Mouse (Mus musculus) liver, adult 10 weeks (tissue): Measurements from ENCODE around the gene Vmn1r54. TPM values are rescaled to one million over a fixed set of nuclear protein-coding genes. Genes with fewer than 3 reads are reported as not detected.

Experiments
- polyA plus RNA-seq: library from polyadenylated mRNA; stranded (reverse); fragments of 350-450 nt; fragmentation: Illumina TruSeq; extraction: RNeasy Lipid Tissue Mini Kit (QIAGEN cat#74804); gene quantifications from one replicate; pipeline ENCODE4 v1.2.3, GENCODE M21; 2014; ENCODE audit warnings: low read depth, low replicate concordance

Gene Vmn1r54
- not detected for polyA plus RNA-seq

DNA sequence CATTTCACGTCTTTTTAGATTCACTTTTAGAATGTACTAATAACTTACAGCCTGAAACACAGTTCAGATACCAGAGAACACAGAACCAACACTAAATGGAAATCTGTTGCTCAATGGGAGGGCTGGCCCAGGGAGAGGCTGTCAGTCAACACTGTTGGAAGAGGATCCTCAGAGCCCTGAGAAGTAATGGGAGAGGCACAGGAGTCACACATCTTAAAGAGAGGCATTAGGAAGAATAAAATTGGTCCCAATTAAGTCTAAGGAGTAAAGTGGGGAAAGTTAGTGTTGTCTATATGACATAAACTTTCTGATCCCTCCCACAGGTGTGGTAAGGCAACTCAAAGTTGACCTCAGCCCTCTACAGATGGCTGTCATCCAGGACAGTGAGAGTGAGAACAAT, at the start of gene Vmn1r54:
Vmn1r54 (plus strand) TSS at position 301 of the 400 bp plus-strand sequence.

DNA sequence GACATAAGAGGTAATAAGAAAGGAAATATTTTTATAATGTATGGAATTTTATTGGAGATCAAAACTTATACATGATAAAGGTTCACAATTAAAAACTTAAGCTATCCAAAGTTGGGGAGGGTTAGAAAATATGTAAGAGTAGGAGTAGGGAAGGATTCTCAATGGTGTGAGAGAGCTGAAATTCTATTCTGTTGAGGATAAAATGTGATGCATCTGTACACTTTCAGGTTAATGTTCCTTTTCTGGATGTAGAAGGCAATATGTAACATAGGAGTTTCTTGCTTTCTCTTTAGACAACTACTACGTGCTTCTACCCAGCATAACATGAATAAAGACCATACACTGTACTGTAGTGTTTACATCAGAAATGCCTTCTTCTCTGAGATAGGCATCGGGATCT, 43.6 kb upstream of the Vmn1r54 start, which contains the start of gene V1ra8:
V1ra8 (plus strand) TSS at position 301 of the 400 bp plus-strand sequence.

DNA sequence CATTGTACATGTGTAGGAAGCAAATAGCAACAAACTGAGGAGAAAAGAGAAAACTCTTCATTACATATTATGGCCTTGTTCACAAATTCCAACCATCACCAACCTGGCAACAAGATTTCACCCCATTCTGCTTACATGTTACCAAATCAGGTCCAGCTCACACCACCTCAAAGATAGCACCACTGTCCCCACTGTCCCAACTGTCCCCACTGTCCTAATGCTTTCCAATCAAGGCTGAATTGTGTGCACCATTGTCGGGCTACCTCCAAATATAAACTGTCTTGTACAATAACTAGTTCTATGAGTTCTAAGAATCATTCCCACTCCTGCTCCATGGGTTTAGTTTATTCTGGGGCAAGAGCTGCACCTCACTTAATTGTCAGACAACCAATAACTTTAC, 21.8 kb upstream of the Vmn1r54 start, which contains the start of gene Vmn1r53:
Vmn1r53 (minus strand) TSS at position 101 of the 400 bp plus-strand sequence.

DNA sequence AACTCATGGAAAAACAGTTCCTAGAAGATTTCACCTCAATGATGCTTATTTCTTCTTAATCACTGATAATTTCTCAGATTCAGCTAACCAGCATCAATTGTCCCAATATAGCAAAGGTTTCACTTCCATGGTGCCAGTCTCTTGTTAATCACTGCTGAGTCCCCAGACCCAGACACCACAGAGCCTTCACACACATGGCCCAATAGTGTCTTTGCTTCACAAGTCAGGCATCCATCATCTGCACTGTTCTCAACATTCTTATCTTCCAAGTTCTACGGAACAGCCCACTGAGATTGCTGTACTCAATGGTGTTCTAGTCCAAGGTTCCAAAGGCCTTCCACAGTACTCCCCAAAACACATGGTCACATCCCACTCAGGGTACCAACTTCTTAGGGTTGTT, 54.8 kb downstream of the Vmn1r54 start, which contains the start of gene BC048671:
BC048671 (plus strand) TSS at position 301 of the 400 bp plus-strand sequence.

Other genes with a start within 250 kb of the Vmn1r54 start
- gene Vmn1r47, start 230.2 kb upstream of the Vmn1r54 start, polyA plus RNA-seq = not detected
- gene Vmn1r48, start 209.5 kb upstream of the Vmn1r54 start, polyA plus RNA-seq = not detected
- gene Vmn1r49, start 167.8 kb upstream of the Vmn1r54 start, polyA plus RNA-seq = not detected
- not detected for gene Vmn1r50, start 144.9 kb upstream of the Vmn1r54 start, polyA plus RNA-seq
- gene Vmn1r51, start 123.7 kb upstream of the Vmn1r54 start, polyA plus RNA-seq = not detected
- not detected for gene Vmn1r52, start 71.5 kb upstream of the Vmn1r54 start, polyA plus RNA-seq
- not detected for gene V1ra8, start 43.5 kb upstream of the Vmn1r54 start, polyA plus RNA-seq
- not detected for gene Vmn1r53, start 21.9 kb upstream of the Vmn1r54 start, polyA plus RNA-seq
- not detected for gene BC048671, start 54.9 kb downstream of the Vmn1r54 start, polyA plus RNA-seq
- 1.4 TPM for gene Chst13, start 78.9 kb downstream of the Vmn1r54 start, polyA plus RNA-seq
- gene Uroc1, start 87.0 kb downstream of the Vmn1r54 start, polyA plus RNA-seq = 113 TPM
- gene Zxdc, start 123.2 kb downstream of the Vmn1r54 start, polyA plus RNA-seq = 5.2 TPM
- not detected for gene Cfap100, start 182.5 kb downstream of the Vmn1r54 start, polyA plus RNA-seq
- gene Klf15, start 216.3 kb downstream of the Vmn1r54 start, polyA plus RNA-seq = 33.4 TPM
- 241 TPM for gene Aldh1l1, start 240.1 kb downstream of the Vmn1r54 start, polyA plus RNA-seq